Comparison of ENCODE assay signal across 11 mouse cellular contexts in the genomic region with DNA sequence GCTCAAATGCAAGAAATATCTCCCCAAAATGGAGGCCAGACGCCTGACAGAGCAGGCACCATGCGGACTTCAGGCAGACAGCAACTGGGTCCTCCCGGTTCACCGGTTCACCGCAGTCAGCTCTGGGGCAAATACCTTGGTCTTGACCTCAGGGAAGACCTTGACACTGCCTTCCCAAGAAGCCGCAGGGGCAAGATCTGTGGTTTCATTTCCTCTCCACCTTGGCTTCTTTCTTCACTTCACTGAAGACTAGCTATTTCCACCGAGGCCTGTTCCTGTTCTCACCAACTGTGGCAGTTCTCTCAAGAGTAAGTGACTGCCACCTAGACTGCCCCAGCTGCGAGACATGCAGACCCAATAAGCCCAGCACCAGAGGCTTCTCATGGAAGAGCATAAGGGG. TPM values are rescaled to one million over a fixed set of nuclear protein-coding genes. Genes with fewer than 3 reads are reported as not detected.
DNase-seq lines count a peak whose midpoint lies in the region; ATAC-seq and TF ChIP-seq lines count a peak whose summit lies in the region.
"Had no signal": no experiment of that assay in that cellular context is flagged by ENCODE, and none has a peak within 500 bp of the region (broad histone marks: within the 10 kb centered on the region; RNA-seq: fewer than 3 reads in every experiment).

No protein-coding gene starts in this region.

- no peaks in the 10 kb centered on the region for H3K36me3 ChIP-seq in forebrain, embryonic 10.5 days (replicated peaks)
- H3K36me3 ChIP-seq in forebrain, embryonic 16.5 days (ENCODE audit: control insufficient read depth, insufficient read depth) = no peaks in the 10 kb centered on the region
- no peaks in the 10 kb centered on the region for H3K36me3 ChIP-seq in thymus, adult 2 months (ENCODE audit: control insufficient read depth, insufficient read depth, low read length)
- H3K36me3 ChIP-seq in intestine, embryonic 15.5 days = no peaks in the 10 kb centered on the region

- no peak overlapping the region for H3K4me3 ChIP-seq in forebrain, embryonic 10.5 days
- no peak overlapping the region for H3K4me3 ChIP-seq in forebrain, embryonic 16.5 days (replicated peaks; ENCODE audit: low read length)
- peak overlapping the region; percentile 25 for H3K4me3 ChIP-seq in thymus, adult 2 months (ENCODE audit: control insufficient read depth, insufficient read depth, low read length)
- H3K4me3 ChIP-seq in intestine, embryonic 15.5 days (replicated peaks) = no peak overlapping the region

- no peak for TF ChIP-seq POLR2A in thymus, adult 2 months (IDR thresholded peaks at IDR 0.05; ENCODE audit: control insufficient read depth, extremely low read depth, insufficient read depth, low read length, poor library complexity)

- no peak for TF ChIP-seq CTCF in thymus, adult 2 months (IDR thresholded peaks at IDR 0.05; ENCODE audit: borderline replicate concordance, control insufficient read depth, extremely low read depth, insufficient read depth, low read length, poor library complexity)

- H3K4me1 ChIP-seq in forebrain, embryonic 10.5 days = peaks cover 35% of the 10 kb centered on the region
- H3K4me1 ChIP-seq in forebrain, embryonic 16.5 days (replicated peaks; ENCODE audit: control insufficient read depth, insufficient read depth, low read length) = peaks cover 12% of the 10 kb centered on the region
- peaks cover 18% of the 10 kb centered on the region for H3K4me1 ChIP-seq in thymus, adult 2 months (replicated peaks; ENCODE audit: control insufficient read depth, insufficient read depth, low read length)
- H3K4me1 ChIP-seq in intestine, embryonic 15.5 days (replicated peaks) = peaks cover 21% of the 10 kb centered on the region

- H3K27me3 ChIP-seq in forebrain, embryonic 10.5 days (ENCODE audit: poor library complexity, severe bottlenecking) = peaks cover 5% of the 10 kb centered on the region; the same call in 1 of the 2 replicates
- H3K27me3 ChIP-seq in forebrain, embryonic 16.5 days (replicated peaks; ENCODE audit: control insufficient read depth, insufficient read depth, low read length) = no peaks in the 10 kb centered on the region
- no peaks in the 10 kb centered on the region for H3K27me3 ChIP-seq in thymus, adult 2 months (ENCODE audit: control insufficient read depth, insufficient read depth, low read length)
- H3K27me3 ChIP-seq in intestine, embryonic 15.5 days (replicated peaks) = no peaks in the 10 kb centered on the region

- H3K27ac ChIP-seq in forebrain, embryonic 10.5 days = 0 out of 2 replicates have a peak overlapping the region, but pooled peaks have one; percentile 16
- no peak overlapping the region for H3K27ac ChIP-seq in forebrain, embryonic 16.5 days (ENCODE audit: low read length)
- peak overlapping the region; percentile 68 for H3K27ac ChIP-seq in thymus, adult 2 months (ENCODE audit: control insufficient read depth, insufficient read depth, low read length)
- H3K27ac ChIP-seq in intestine, embryonic 15.5 days = no peak overlapping the region
- H3K27ac ChIP-seq: liver, embryonic 14.5 days had no signal

- no peak overlapping the region for H3K4me2 ChIP-seq in forebrain, embryonic 16.5 days (ENCODE audit: low read length)
- H3K4me2 ChIP-seq in intestine, embryonic 15.5 days (replicated peaks) = no peak overlapping the region

- DNase-seq in forebrain, embryonic 10.5 days (ENCODE audit: extremely low spot score, low spot score) = no peak
- peak; percentile 17 for DNase-seq in layer of hippocampus, adult 9-11 months
- no peak for DNase-seq in layer of hippocampus, adult 8-10 months (ENCODE audit: low spot score in 2 of 2)
- peak; percentile 74 for DNase-seq in induced T-regulatory cell, adult 2 months (ENCODE audit: low read depth)
- DNase-seq in thymus, adult 2 months = peak; percentile 61
- DNase-seq in ovary, postnatal 10 days (ENCODE audit: low spot score) = no peak
- DNase-seq: cerebellum, postnatal 25 days had no signal

- H3K9ac ChIP-seq in forebrain, embryonic 16.5 days (replicated peaks; ENCODE audit: low read depth, low read length) = no peak overlapping the region
- no peak overlapping the region for H3K9ac ChIP-seq in intestine, embryonic 15.5 days
- H3K9ac ChIP-seq: liver, embryonic 14.5 days had no signal

- 73% methylated on average over 8 of the region's 8 CpGs for WGBS in forebrain, embryonic 10.5 days
- 82% methylated on average over 8 of the region's 8 CpGs for WGBS in forebrain, embryonic 16.5 days
- 2% methylated on average over 8 of the region's 8 CpGs for WGBS in thymus, adult 2 months
- 67% methylated on average over 8 of the region's 8 CpGs for WGBS in intestine, embryonic 15.5 days

- H3K9me3 ChIP-seq in forebrain, embryonic 10.5 days = no peaks in the 10 kb centered on the region
- no peaks in the 10 kb centered on the region for H3K9me3 ChIP-seq in forebrain, embryonic 16.5 days (ENCODE audit: control insufficient read depth, low read length)
- no peaks in the 10 kb centered on the region for H3K9me3 ChIP-seq in intestine, embryonic 15.5 days

- ATAC-seq in forebrain, embryonic 16.5 days = no peak
- ATAC-seq in intestine, embryonic 15.5 days = no peak
- ATAC-seq: intestine, embryonic 16.5 days had no signal

RNA-seq across cellular contexts. Expression of a gene that starts 5.4 kb away (rescaled TPM):
- 14.3 and 16.9 TPM in 2 replicates for polyA plus RNA-seq in forebrain, embryonic 10.5 days (2016; fragmentation: Nextera tagmentation; extraction: Ambion mirVana)
- polyA plus RNA-seq in forebrain, embryonic 16.5 days (2015; fragmentation: Nextera tagmentation; extraction: Ambion mirVana) = 8.7 and 10.3 TPM in 2 replicates
- 10 to 100 TPM in 3 of 4 experiments, 1 to 10 TPM in 1; 8.9 to 19.6 (median 14.1) TPM for total RNA-seq in layer of hippocampus, adult 8-10 months (2022)
- 55.5 and 59.6 TPM in 2 replicates for polyA plus RNA-seq in thymus, adult 2 months (2012; rRNA removed)
- polyA plus RNA-seq in intestine, embryonic 15.5 days (2015; fragmentation: Nextera tagmentation; extraction: Ambion mirVana) = 16.3 and 17.3 TPM in 2 replicates

RNA-seq across cellular contexts. Expression of a gene that starts 27.8 kb away (rescaled TPM):
- 267 and 272 TPM in 2 replicates for polyA plus RNA-seq in forebrain, embryonic 10.5 days (2016; fragmentation: Nextera tagmentation; extraction: Ambion mirVana)
- 273 and 295 TPM in 2 replicates for polyA plus RNA-seq in forebrain, embryonic 16.5 days (2015; fragmentation: Nextera tagmentation; extraction: Ambion mirVana)
- 100 to 1,000 TPM; 349 to 403 (median 360) TPM for total RNA-seq in layer of hippocampus, adult 8-10 months (2022)
- 723 and 818 TPM in 2 replicates for polyA plus RNA-seq in thymus, adult 2 months (2012; rRNA removed)
- polyA plus RNA-seq in intestine, embryonic 15.5 days (2015; fragmentation: Nextera tagmentation; extraction: Ambion mirVana) = 530 and 607 TPM in 2 replicates

Comparison
In these comparisons a context has a peak if more than half of its experiments do, and no peak if none do; other contexts are left out.
1. DNase-seq: peak in layer of hippocampus, adult 9-11 months (single experiment), induced T-regulatory cell, adult 2 months (single experiment) and thymus, adult 2 months (single experiment); none in forebrain, embryonic 10.5 days (single experiment), layer of hippocampus, adult 8-10 months (0 of 2) and ovary, postnatal 10 days (single experiment).
2. H3K27ac ChIP-seq: peak in forebrain, embryonic 10.5 days (single experiment) and thymus, adult 2 months (single experiment); none in forebrain, embryonic 16.5 days (single experiment) and intestine, embryonic 15.5 days (single experiment).